27 mouse cellular contexts compared by ENCODE assay signal in the genomic region with DNA sequence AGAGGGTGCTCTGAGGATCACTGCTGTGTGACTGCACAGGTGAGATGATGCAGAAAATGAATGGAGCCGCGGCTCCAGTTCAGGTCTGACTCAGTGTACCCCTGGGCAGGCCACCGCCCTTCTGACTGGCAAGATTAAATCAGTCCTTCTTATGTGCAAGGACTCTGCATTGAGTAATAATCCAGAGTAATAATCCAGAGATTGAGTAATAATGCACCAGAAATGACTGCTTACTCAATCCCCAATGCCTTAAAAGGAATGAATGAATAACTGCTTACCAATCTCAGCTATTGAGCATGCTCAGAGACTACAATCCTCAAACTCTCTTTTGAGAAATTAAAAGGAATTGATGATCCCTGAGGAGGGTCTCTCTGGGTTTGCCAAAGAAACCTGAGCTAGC. TPM values are rescaled to one million over a fixed set of nuclear protein-coding genes. Genes with fewer than 3 reads are reported as not detected.
DNase-seq lines count a peak whose midpoint lies in the region; ATAC-seq and TF ChIP-seq lines count a peak whose summit lies in the region.
"Had no signal": no experiment of that assay in that cellular context is flagged by ENCODE, and none has a peak within 500 bp of the region (broad histone marks: within the 10 kb centered on the region; RNA-seq: fewer than 3 reads in every experiment).

No protein-coding gene starts in this region.

- ATAC-seq in megakaryocyte, adult 5-6 weeks (ENCODE audit: poor library complexity, severe bottlenecking): peak; percentile 20
- ATAC-seq in stomach, postnatal 0 days (ENCODE audit: low FRiP score, low TSS enrichment): no peak
- ATAC-seq: forebrain, embryonic 14.5 days; forebrain, postnatal 0 days had no signal

- DNase-seq in adrenal gland, adult 2 months: peak; percentile 38
- no peak for DNase-seq in adrenal gland, postnatal 4 days (ENCODE audit: low spot score in 2 of 2)
- DNase-seq in 416B (ENCODE audit: low read depth): peak; percentile 54
- peak; percentile 77 for DNase-seq in fat pad, adult 2 months (ENCODE audit: extremely low read depth, low read depth, low spot score)
- no peak for DNase-seq in stomach, postnatal 0 days (ENCODE audit: low spot score)
- no peak for DNase-seq in gastrocnemius, postnatal 10 days
- DNase-seq in urinary bladder, adult 2 months (ENCODE audit: low spot score): no peak
- DNase-seq: adrenal gland, adult 8-10 months; adrenal gland, postnatal 25 days; cerebellum, adult 11 months; cerebellum, adult 8-10 months; cerebellum, postnatal 10 days; cerebellum, postnatal 36 days; embryo, embryonic 11 days; forebrain, postnatal 0 days; gastrocnemius, adult 2 months; gastrocnemius, postnatal 25 days; heart, adult 11 months had no signal

- H3K9ac ChIP-seq in stomach, postnatal 0 days (ENCODE audit: low read length): no peak overlapping the region
- H3K9ac ChIP-seq: embryonic facial prominence, embryonic 13.5 days; forebrain, postnatal 0 days; hindbrain, embryonic 12.5 days; hindbrain, embryonic 15.5 days had no signal

- no peak overlapping the region for H3K4me3 ChIP-seq in stomach, postnatal 0 days (ENCODE audit: low read depth, low read length)
- H3K4me3 ChIP-seq: embryonic facial prominence, embryonic 10.5 days; embryonic facial prominence, embryonic 13.5 days; erythroblast, embryonic 14.5 days; gastrocnemius, adult 2 months; hindbrain, embryonic 12.5 days; hindbrain, embryonic 15.5 days had no signal

- TF ChIP-seq EP300 in stomach, postnatal 0 days (optimal IDR thresholded peaks at IDR 0.05): no peak

- no peaks in the 10 kb centered on the region for H3K27me3 ChIP-seq in stomach, postnatal 0 days (ENCODE audit: control insufficient read depth, insufficient read depth, low read length)
- H3K27me3 ChIP-seq: embryonic facial prominence, embryonic 13.5 days; hindbrain, embryonic 15.5 days had no signal

- no peaks in the 10 kb centered on the region for H3K9me3 ChIP-seq in stomach, postnatal 0 days (ENCODE audit: control insufficient read depth, low read length)
- H3K9me3 ChIP-seq: embryonic facial prominence, embryonic 10.5 days; embryonic facial prominence, embryonic 13.5 days; hindbrain, embryonic 12.5 days; hindbrain, embryonic 15.5 days had no signal

- no peak overlapping the region for H3K4me2 ChIP-seq in stomach, postnatal 0 days (replicated peaks; ENCODE audit: low read depth)
- H3K4me2 ChIP-seq: embryonic facial prominence, embryonic 13.5 days; heart, embryonic 11.5 days; hindbrain, embryonic 12.5 days; hindbrain, embryonic 15.5 days had no signal

- WGBS in stomach, postnatal 0 days: 99% methylated on average over 3 of the region's 3 CpGs

- no peak overlapping the region for H3K27ac ChIP-seq in stomach, postnatal 0 days (replicated peaks)
- H3K27ac ChIP-seq: embryonic facial prominence, embryonic 10.5 days; embryonic facial prominence, embryonic 13.5 days; gastrocnemius, adult 2 months; hindbrain, embryonic 12.5 days; hindbrain, embryonic 15.5 days had no signal

- no peaks in the 10 kb centered on the region for H3K36me3 ChIP-seq in stomach, postnatal 0 days (ENCODE audit: control insufficient read depth, insufficient read depth, low read length)
- H3K36me3 ChIP-seq: embryonic facial prominence, embryonic 10.5 days; embryonic facial prominence, embryonic 13.5 days; hindbrain, embryonic 12.5 days; hindbrain, embryonic 15.5 days had no signal

- no peaks in the 10 kb centered on the region for H3K4me1 ChIP-seq in stomach, postnatal 0 days (replicated peaks; ENCODE audit: control insufficient read depth, insufficient read depth)
- H3K4me1 ChIP-seq: hindbrain, embryonic 12.5 days; hindbrain, embryonic 15.5 days had no signal

- no peak for TF ChIP-seq CTCF in stomach, postnatal 0 days (IDR thresholded peaks at IDR 0.05; ENCODE audit: low read depth)

RNA-seq across cellular contexts. Expression of a gene that starts 3.0 kb away (rescaled TPM):
- 1 to 10 TPM; 1.7 to 1.9 TPM for total RNA-seq in adrenal gland, adult 2 months (2021)
- 3.7 and 9.8 TPM in 2 replicates for polyA plus RNA-seq in adrenal gland, adult 2 months (2012; rRNA removed)
- total RNA-seq in adrenal gland, postnatal 4 days (2021): 1 to 10 TPM; 1.7 to 3.0 TPM
- 60.5 and 64.6 TPM in 2 replicates for total RNA-seq in megakaryocyte, adult 5-6 weeks (2015)
- total RNA-seq in megakaryocyte, adult 5-6 weeks (2017): 71.3 and 73.0 TPM in 2 replicates
- polyA plus RNA-seq in stomach, postnatal 0 days (2015; fragmentation: Nextera tagmentation; extraction: Ambion mirVana): 2.0 and 2.1 TPM in 2 replicates
- 1 to 10 TPM in 1 of 2 experiments, under 1 TPM in 1; 0.63 to 1.1 TPM for total RNA-seq in gastrocnemius, postnatal 10 days (2021)
- 3.0 TPM in 2 replicates for polyA plus RNA-seq in urinary bladder, adult 2 months (2012; rRNA removed)

RNA-seq across cellular contexts. Expression of a gene that starts 8.2 kb away (rescaled TPM):
- 1 to 10 TPM in 1 of 2 experiments, under 1 TPM in 1; 0.89 to 1.2 TPM for total RNA-seq in adrenal gland, adult 2 months (2021)
- 1.1 and 1.7 TPM in 2 replicates for polyA plus RNA-seq in adrenal gland, adult 2 months (2012; rRNA removed)
- total RNA-seq in adrenal gland, postnatal 4 days (2021): 1 to 10 TPM; 1.1 to 1.8 TPM
- total RNA-seq in megakaryocyte, adult 5-6 weeks (2015): 3.8 and 4.0 TPM in 2 replicates
- 2.5 and 4.0 TPM in 2 replicates for total RNA-seq in megakaryocyte, adult 5-6 weeks (2017)
- 0.12 and 0.15 TPM in 2 replicates for polyA plus RNA-seq in stomach, postnatal 0 days (2015; fragmentation: Nextera tagmentation; extraction: Ambion mirVana)
- 1 to 10 TPM; 1.1 to 1.4 TPM for total RNA-seq in gastrocnemius, postnatal 10 days (2021)
- polyA plus RNA-seq in urinary bladder, adult 2 months (2012; rRNA removed): 0.47 and 0.52 TPM in 2 replicates
- polyA plus RNA-seq: erythroblast, embryonic 14.5 days; heart, embryonic 14.5 days; hindbrain, embryonic 15.5 days had no signal

RNA-seq across cellular contexts. Expression of a gene that starts 57.9 kb away (rescaled TPM):
- 10 to 100 TPM; 50.7 to 63.2 TPM for total RNA-seq in adrenal gland, adult 2 months (2021)
- 5.5 and 6.2 TPM in 2 replicates for polyA plus RNA-seq in adrenal gland, adult 2 months (2012; rRNA removed)
- 10 to 100 TPM; 39.1 to 44.7 TPM for total RNA-seq in adrenal gland, postnatal 4 days (2021)
- total RNA-seq in megakaryocyte, adult 5-6 weeks (2015): 40.6 and 41.9 TPM in 2 replicates
- total RNA-seq in megakaryocyte, adult 5-6 weeks (2017): 50.0 and 61.9 TPM in 2 replicates
- polyA plus RNA-seq in stomach, postnatal 0 days (2015; fragmentation: Nextera tagmentation; extraction: Ambion mirVana): 6.9 and 7.4 TPM in 2 replicates
- total RNA-seq in gastrocnemius, postnatal 10 days (2021): 10 to 100 TPM; 12.2 to 14.2 TPM
- polyA plus RNA-seq in urinary bladder, adult 2 months (2012; rRNA removed): 10.7 and 12.2 TPM in 2 replicates

Comparison
In these comparisons a context has a peak if more than half of its experiments do, and no peak if none do; other contexts are left out.
1. DNase-seq: peak in adrenal gland, adult 2 months (single experiment), 416B (single experiment) and fat pad, adult 2 months (single experiment); none in adrenal gland, postnatal 4 days (0 of 2), stomach, postnatal 0 days (single experiment), gastrocnemius, postnatal 10 days (single experiment) and urinary bladder, adult 2 months (single experiment).
2. RNA of a gene that starts 3.0 kb away (total RNA-seq): 60.5 to 73.0 TPM in megakaryocyte, adult 5-6 weeks; 1.7 to 3.0 TPM in adrenal gland, postnatal 4 days, 1.7 to 1.9 TPM in adrenal gland, adult 2 months and 0.63 to 1.1 TPM in gastrocnemius, postnatal 10 days; every median in the first group is over 10 times any median in the second.